Mouse (Mus musculus) kidney, adult 8-10 months (tissue): ENCODE measurements around the gene A830031A19Rik.

Source experiments
- DNase-seq, 2 experiments: peaks; one replicate each; pipeline ENCODE4 v3.0.0; 2022

Gene A830031A19Rik

GRCm38 (mm10) chr11:24008244-24008643 is 66.6 kb downstream of the A830031A19Rik start:
- DNase-seq, result peak in 1 of 2 experiments; percentile 3

GRCm38 (mm10) chr11:24005445-24006156 is 69.3 kb downstream of the A830031A19Rik start:
- no peak for DNase-seq

- DNase-seq, result no peak
Observed at GRCm38 (mm10) chr11:24000675-24001074, 74.2 kb downstream of the A830031A19Rik start.
